Mouse (Mus musculus): Measurements from ENCODE around the gene Calhm5. TPM values are rescaled to one million over a fixed set of nuclear protein-coding genes. Genes with fewer than 3 reads are reported as not detected.

The Calhm5 gene
- 0.56 and 0.73 TPM in 2 replicates for polyA plus RNA-seq (2012; rRNA removed)

DNA sequence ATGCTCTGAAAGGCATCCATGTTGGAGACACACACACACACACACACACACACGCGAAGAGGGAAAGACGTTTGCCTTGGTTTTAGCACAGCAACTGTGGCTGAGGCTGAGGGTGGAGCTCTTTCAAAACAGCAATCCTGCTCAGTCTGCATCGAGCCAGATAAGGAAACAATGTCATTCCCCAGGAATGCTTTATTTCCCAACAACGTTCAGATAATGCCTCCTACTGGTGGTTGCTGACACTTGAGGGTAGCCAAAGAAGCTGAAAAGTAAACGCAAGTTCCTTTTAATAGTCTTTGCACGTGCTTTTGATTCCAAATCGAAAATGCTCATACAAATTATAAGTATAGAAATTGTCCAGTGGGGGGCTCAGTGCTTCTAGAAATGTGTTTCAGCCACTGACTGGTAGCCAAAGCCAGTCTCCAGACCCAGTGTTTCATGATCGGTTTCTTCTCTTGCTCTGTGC is at the start of gene Calhm5:
Gene Calhm5, minus strand, starts transcription at position 102 of the 466 bp plus-strand sequence.
- DNase-seq (ENCODE audit: low read depth, low spot score): peak; percentile 6
- 9% methylated on average over 9 of the region's 9 CpGs for WGBS

DNA sequence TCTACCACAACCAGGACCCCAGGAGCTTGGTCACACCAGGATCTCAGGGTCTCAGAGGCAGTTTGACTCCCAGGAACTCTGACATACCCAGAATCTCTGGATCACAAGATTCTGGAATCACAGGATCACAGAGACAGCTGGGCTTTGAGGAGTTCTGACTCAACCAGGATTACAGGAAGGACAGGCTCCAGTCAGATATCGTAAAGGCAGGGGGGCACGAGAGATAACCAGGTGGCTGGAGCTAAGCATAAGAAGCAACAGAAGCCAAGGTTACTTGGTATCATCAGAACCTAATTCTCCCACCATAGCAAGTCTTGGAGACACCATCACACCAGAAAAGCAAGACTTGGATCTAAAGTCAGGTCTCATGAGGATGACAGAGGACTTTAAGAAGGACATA is 45.4 kb upstream of the Calhm5 start:
- no peak for DNase-seq (ENCODE audit: low read depth, low spot score)
- 77% methylated on average over 2 of the region's 2 CpGs for WGBS

- 41% methylated on average over 4 of the region's 4 CpGs for WGBS
- no peak for DNase-seq (ENCODE audit: low read depth, low spot score)
Measured at GRCm38 (mm10) chr10:34139768-34140167, 43.4 kb upstream of the Calhm5 start.

GRCm38 (mm10) chr10:34138027-34138426 is 41.7 kb upstream of the Calhm5 start:
- DNase-seq (ENCODE audit: low read depth, low spot score): no peak
- WGBS: 40% methylated on average over 6 of the region's 6 CpGs

- DNase-seq (ENCODE audit: low read depth, low spot score): no peak
- 32% methylated on average over 6 of the region's 6 CpGs for WGBS
Measured at GRCm38 (mm10) chr10:34136432-34136831, 40.1 kb upstream of the Calhm5 start.

DNA sequence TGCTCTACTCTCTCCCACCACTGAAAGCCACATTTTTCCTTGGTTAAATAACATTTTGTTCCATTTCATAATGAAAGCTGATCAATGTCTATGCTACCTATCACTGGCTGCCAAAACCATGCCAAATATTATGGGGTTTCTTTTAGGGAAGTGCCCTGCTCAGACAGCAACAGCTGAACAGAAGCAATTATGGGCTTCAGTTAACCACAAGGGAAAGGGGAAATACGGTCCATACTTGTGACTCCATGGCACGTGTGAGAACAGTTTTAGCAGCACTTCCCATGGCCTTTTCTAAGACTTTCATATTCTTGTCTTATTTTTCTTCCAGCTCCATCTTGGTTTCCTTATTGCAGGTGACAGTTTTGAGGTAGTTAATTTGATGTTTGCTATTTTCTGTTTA is 35.0 kb upstream of the Calhm5 start:
- no peak for DNase-seq (ENCODE audit: low read depth, low spot score)
- 67% methylated on average over 2 of the region's 2 CpGs for WGBS

- 70% methylated on average over 6 of the region's 6 CpGs for WGBS
- no peak for DNase-seq (ENCODE audit: low read depth, low spot score)
Measured at GRCm38 (mm10) chr10:34128391-34128790, 32.1 kb upstream of the Calhm5 start.

DNA sequence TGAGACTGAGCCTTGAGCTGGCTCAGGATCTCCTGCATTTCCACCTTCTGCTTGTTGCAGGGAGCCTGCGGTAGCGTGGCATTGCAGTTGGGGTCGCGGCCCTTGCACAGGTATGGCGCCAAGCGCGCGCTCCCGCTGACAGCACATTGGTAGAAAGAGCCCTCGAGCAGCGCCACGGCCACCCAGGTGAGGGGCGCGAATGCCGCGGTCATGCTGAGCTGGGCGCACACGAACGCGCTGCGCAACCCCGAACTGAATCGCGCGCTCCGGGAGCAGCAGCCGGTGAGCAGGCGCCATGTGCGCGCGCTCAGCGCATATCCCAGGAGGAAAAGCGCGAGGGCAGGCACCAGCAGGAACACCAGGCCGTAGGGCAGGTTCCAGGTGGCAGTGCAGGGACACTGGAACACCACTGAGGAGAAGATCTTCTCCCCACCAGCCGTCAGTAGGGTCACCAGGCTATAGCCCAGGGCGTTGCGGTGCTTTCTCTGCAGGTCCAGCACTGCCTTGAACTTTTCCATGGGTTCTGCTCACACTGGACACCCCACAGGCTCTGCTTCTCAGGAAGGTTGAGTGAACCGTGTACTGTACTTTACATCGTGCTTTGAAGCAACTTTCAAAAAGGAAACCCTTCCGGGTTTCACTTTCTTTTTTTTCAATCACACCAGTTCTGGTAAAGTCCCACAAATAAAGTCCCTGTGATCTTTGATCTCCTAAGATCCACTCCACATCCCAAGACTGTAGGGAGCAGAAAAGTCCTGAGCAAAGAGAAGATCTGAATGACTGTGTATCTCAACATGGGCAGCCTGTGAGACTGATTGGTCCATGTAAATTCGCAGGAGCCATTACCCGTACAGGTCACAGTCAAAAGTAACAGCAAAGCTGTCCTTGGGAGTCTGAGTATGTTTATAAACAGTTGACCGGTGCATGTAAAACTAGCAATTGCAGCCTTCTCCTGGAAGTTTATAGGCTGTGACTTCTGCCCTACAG is 31.4 kb upstream of the Calhm5 start, which contains the start of gene Calhm6:
Gene Calhm6, minus strand, starts transcription at position 593 of the 987 bp plus-strand sequence.
- no peak for DNase-seq (ENCODE audit: low read depth, low spot score)
- 16% methylated on average over 44 of the region's 44 CpGs for WGBS

- 86% methylated on average over 2 of the region's 2 CpGs for WGBS
- DNase-seq (ENCODE audit: low read depth, low spot score): no peak
Measured at GRCm38 (mm10) chr10:34118421-34118820, 22.1 kb upstream of the Calhm5 start.

GRCm38 (mm10) chr10:34117770-34118169 is 21.5 kb upstream of the Calhm5 start:
- no peak for DNase-seq (ENCODE audit: low read depth, low spot score)

- 29% methylated on average over 3 of the region's 3 CpGs for WGBS
- no peak for DNase-seq (ENCODE audit: low read depth, low spot score)
Measured at GRCm38 (mm10) chr10:34117131-34117530, 20.8 kb upstream of the Calhm5 start.

- WGBS: 64% methylated on average over 4 of the region's 4 CpGs
- DNase-seq (ENCODE audit: low read depth, low spot score): no peak
Measured at GRCm38 (mm10) chr10:34111964-34112738, 15.8 kb upstream of the Calhm5 start.

DNA sequence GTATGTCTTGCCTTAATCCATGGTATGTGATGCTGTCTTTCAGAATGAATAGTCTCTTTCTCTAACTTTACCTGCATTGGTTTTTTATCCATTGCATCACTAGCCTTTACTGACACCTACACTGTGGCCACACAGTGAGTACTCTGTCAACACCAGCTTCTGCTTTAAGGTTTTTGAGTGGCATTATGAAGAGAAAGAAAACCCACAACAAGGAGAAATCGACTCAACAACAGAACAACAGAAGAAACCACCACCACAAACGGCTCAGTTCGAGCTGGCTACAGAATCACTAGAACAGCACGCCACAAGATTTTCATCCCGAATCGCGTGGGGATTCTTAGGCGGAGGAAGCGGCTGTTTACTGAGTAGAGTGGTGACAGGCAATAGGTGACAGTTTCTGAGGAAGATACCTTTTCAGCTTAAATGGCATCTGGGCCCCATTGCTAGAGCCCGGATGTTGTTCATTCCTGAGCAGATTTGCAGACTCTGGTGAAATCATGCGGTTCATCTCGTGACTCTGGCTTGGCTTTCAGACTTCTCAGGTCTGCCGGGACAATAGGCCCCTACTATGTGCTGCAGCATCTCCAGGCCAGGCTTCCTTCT is 14.6 kb upstream of the Calhm5 start:
- 81% methylated on average over 13 of the region's 13 CpGs for WGBS
- DNase-seq (ENCODE audit: low read depth, low spot score): no peak

GRCm38 (mm10) chr10:34095964-34096363 is 355 bp downstream of the Calhm5 start:
- WGBS: 50% methylated on average over 12 of the region's 12 CpGs
- no peak for DNase-seq (ENCODE audit: low read depth, low spot score)

GRCm38 (mm10) chr10:34095147-34095546 is 1.2 kb downstream of the Calhm5 start:
- 58% methylated on average over 2 of the region's 2 CpGs for WGBS
- DNase-seq (ENCODE audit: low read depth, low spot score): no peak

DNA sequence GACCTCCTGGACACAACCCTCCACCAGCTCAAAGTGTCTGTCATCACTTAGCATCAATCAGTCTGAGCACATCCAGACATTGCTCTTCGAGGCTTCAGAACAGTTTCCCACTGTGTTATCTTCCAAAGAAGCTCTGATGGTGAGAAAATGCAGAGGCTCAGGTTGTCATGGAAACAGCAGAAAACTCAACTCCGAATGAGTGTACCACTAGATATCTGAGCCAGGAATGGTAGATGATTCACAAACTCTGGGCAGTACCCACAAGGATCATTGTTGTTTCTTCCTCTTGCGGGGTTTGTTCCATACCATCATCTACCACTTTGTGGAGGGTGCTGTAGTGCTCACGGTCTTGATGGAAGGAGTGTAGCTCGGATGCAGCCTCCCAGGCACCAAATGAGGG is 4.4 kb downstream of the Calhm5 start:
- 65% methylated on average over 5 of the region's 5 CpGs for WGBS
- DNase-seq (ENCODE audit: low read depth, low spot score): no peak

DNA sequence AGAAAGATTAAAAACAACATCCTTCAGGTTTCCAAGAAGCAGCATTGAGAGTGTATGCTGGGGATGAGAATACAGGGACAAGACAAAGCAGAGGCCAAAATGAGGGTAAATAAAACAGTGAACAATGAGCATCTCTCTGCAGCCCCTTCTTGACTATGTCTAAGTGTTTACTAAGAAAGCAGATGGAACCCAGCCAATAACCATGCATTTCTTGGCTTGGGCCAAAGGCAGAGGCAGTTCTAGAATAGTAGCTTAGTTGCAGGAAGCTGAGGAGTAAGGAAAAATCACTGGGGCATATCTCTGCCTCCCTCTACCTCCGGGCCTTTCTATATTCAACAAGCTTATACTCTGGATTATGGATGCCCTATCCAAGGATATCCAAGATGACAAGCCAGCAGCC is 5.8 kb downstream of the Calhm5 start:
- WGBS: 75% methylated on average over 1 of the region's 1 CpGs
- DNase-seq (ENCODE audit: low read depth, low spot score): no peak

DNA sequence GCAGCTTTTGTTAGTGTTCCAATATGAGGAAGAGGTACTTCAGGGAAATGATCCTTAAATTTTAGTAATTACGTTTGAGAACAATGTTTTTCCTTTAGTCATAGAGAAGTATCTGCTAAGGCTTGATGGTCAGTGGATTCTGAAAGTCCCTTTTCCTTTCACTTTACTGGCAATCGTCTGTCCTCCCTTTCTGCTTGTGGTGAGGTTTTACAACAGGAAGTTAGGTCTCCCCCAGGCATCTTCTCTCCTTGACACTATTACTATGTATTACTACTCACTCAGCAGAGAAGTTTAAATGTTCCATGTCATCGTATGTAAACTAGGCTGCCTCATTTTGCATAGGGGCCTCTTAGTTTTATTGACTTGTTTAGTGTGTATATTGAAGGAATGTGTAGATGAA is 6.8 kb downstream of the Calhm5 start:
- no peak for DNase-seq (ENCODE audit: low read depth, low spot score)
- WGBS: 46% methylated on average over 3 of the region's 3 CpGs

- DNase-seq (ENCODE audit: low read depth, low spot score): no peak
- 71% methylated on average over 2 of the region's 2 CpGs for WGBS
Measured at GRCm38 (mm10) chr10:34088515-34088914, 7.8 kb downstream of the Calhm5 start.

DNA sequence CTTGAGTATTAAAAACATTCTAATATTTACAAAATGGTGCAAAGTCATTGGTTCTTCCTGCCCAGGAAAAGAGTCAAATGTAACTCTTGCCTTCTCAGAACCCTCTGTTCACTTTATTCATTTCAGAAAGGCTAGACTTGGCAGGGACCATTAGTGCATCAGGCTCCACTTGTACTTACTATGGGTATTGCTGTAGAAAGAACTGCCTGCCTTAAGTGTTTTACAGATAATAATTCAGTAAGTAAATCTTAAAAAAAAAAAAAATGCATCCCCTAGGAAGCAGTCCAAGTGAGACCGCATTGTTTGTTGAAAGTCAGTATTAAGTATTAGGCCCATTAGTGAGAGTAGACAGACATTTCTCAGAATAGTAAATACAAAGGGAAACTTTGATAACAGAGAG is 9.8 kb downstream of the Calhm5 start:
- no peak for DNase-seq (ENCODE audit: low read depth, low spot score)
- WGBS: 80% methylated on average over 1 of the region's 1 CpGs
